Mouse (Mus musculus): ENCODE measurements at regions not wholly inside any gene's neighbourhood (a gene's known extent, or its start where the extent isn't known, plus 50 kb on each side); places are given as distances from the start of the nearest gene placed in this dataset.

GRCm38 (mm10) chr16:77537351-77537750 lies 64.5 kb downstream of the Gm11146 start:
- DNase-seq = no peak

- DNase-seq = no peak
Observed at GRCm38 (mm10) chr16:77536746-77537145, 65.1 kb downstream of the Gm11146 start.

- DNase-seq = no peak
Observed at GRCm38 (mm10) chr16:77536314-77536713, 65.6 kb downstream of the Gm11146 start.

GRCm38 (mm10) chr16:77535021-77535420 lies 66.9 kb downstream of the Gm11146 start:
- DNase-seq = no peak

- no peak for DNase-seq
Observed at GRCm38 (mm10) chr16:77531596-77531995, 70.3 kb downstream of the Gm11146 start.

- no peak for DNase-seq
Observed at GRCm38 (mm10) chr16:77527951-77528350, 73.9 kb downstream of the Gm11146 start.

GRCm38 (mm10) chr16:77514606-77515005 lies 87.3 kb downstream of the Gm11146 start:
- no peak for DNase-seq

- no peak for DNase-seq
Observed at GRCm38 (mm10) chr16:77503556-77503955, 98.3 kb downstream of the Gm11146 start.

GRCm38 (mm10) chr16:77502916-77503315 lies 99.0 kb downstream of the Gm11146 start:
- DNase-seq = no peak

- DNase-seq = no peak
Observed at GRCm38 (mm10) chr16:77502026-77502425, 99.9 kb downstream of the Gm11146 start.

- DNase-seq = peak in 1 of 2 experiments; percentile 26
Observed at GRCm38 (mm10) chr16:77500981-77501380, 100.9 kb downstream of the Gm11146 start.

- DNase-seq = peak; percentile 16 to 21
Observed at GRCm38 (mm10) chr16:77500413-77500812, 101.5 kb downstream of the Gm11146 start.

- peak; percentile 90 to 94 for DNase-seq
Observed at GRCm38 (mm10) chr16:77499537-77500301, 102.2 kb downstream of the Gm11146 start.

- DNase-seq = no peak
Observed at GRCm38 (mm10) chr16:77495310-77495709, 106.6 kb downstream of the Gm11146 start.

- no peak for DNase-seq
Observed at GRCm38 (mm10) chr16:77494042-77494441, 107.9 kb downstream of the Gm11146 start.

GRCm38 (mm10) chr16:77488155-77488554 lies 113.7 kb downstream of the Gm11146 start:
- DNase-seq = no peak

- no peak for DNase-seq
Observed at GRCm38 (mm10) chr16:77479812-77480211, 122.1 kb downstream of the Gm11146 start.

- DNase-seq = no peak
Observed at GRCm38 (mm10) chr16:77471868-77472267, 130.0 kb downstream of the Gm11146 start.

- no peak for DNase-seq
Observed at GRCm38 (mm10) chr16:77469903-77470302, 132.0 kb downstream of the Gm11146 start.

GRCm38 (mm10) chr16:77469328-77469875 lies 132.5 kb downstream of the Gm11146 start:
- DNase-seq = no peak

- DNase-seq = no peak
Observed at GRCm38 (mm10) chr16:77467216-77467615, 134.7 kb downstream of the Gm11146 start.

GRCm38 (mm10) chr16:77464623-77465022 lies 137.3 kb downstream of the Gm11146 start:
- DNase-seq = no peak

- no peak for DNase-seq
Observed at GRCm38 (mm10) chr16:77461922-77462321, 140.0 kb downstream of the Gm11146 start.

- DNase-seq = no peak
Observed at GRCm38 (mm10) chr16:77461459-77461858, 140.4 kb downstream of the Gm11146 start.

- no peak for DNase-seq
Observed at GRCm38 (mm10) chr16:77459651-77460050, 142.2 kb downstream of the Gm11146 start.
